ENCODE assay signal across 19 mouse cellular contexts in genomic region chr10:57760694-57761093, GRCm38 (mm10).
"Had no signal": no experiment of that assay in that cellular context is flagged by ENCODE, and none has a peak within 500 bp of the region (broad histone marks: within the 10 kb centered on the region; RNA-seq: fewer than 3 reads in every experiment).

No protein-coding gene starts in this region.

- DNase-seq: kidney, adult 18-20 months; kidney, adult 9 months; kidney, postnatal 14 days; kidney, postnatal 4 days; liver, postnatal 0 days; lung, embryonic 14.5 days; midbrain, embryonic 14.5 days; right cerebral cortex, postnatal 14 days; right cerebral cortex, postnatal 4 days; thymus, postnatal 25 days had no signal

- ATAC-seq: intestine, embryonic 16.5 days; liver, postnatal 0 days; lung, postnatal 0 days had no signal

- H3K4me3 ChIP-seq: limb, embryonic 10.5 days; limb, embryonic 13.5 days; megakaryocyte, embryonic 14.5 days; midbrain, embryonic 10.5 days; stomach, embryonic 15.5 days had no signal

- H3K27me3 ChIP-seq: limb, embryonic 13.5 days; megakaryocyte, embryonic 14.5 days; stomach, embryonic 15.5 days had no signal

- H3K36me3 ChIP-seq: limb, embryonic 10.5 days; limb, embryonic 13.5 days; midbrain, embryonic 10.5 days; stomach, embryonic 15.5 days had no signal

- H3K9ac ChIP-seq: limb, embryonic 13.5 days; liver, embryonic 14.5 days; liver, postnatal 0 days; lung, embryonic 14.5 days; stomach, embryonic 15.5 days had no signal

- H3K27ac ChIP-seq: limb, embryonic 10.5 days; limb, embryonic 13.5 days; liver, embryonic 14.5 days; midbrain, embryonic 10.5 days; stomach, embryonic 15.5 days had no signal

- H3K4me2 ChIP-seq: limb, embryonic 13.5 days; liver, embryonic 11.5 days; lung, embryonic 14.5 days; stomach, embryonic 15.5 days had no signal

- H3K4me1 ChIP-seq: limb, embryonic 10.5 days; limb, embryonic 13.5 days; megakaryocyte, embryonic 14.5 days; midbrain, embryonic 10.5 days; stomach, embryonic 15.5 days had no signal

- H3K9me3 ChIP-seq: limb, embryonic 10.5 days; limb, embryonic 13.5 days; megakaryocyte, embryonic 14.5 days; midbrain, embryonic 10.5 days; stomach, embryonic 15.5 days had no signal
